Mouse (Mus musculus): ENCODE measurements around the gene Gm15127.
"Not testable (repeated sequence)": the region's sequence is repeated elsewhere in the genome, so short reads cannot be mapped to it uniquely, and the experiment has no call there.

- TF ChIP-seq CTCF (IDR thresholded peaks at IDR 0.05; ENCODE audit: insufficient read depth, low read length); POLR2A (IDR thresholded peaks at IDR 0.05; ENCODE audit: borderline replicate concordance, extremely low read depth, low read depth, low read length): not testable (repeated sequence)
Measured at GRCm38 (mm10) chrX:148676290-148676689, 12.9 kb downstream of the Gm15127 start.
